Mouse (Mus musculus) spleen, embryonic (tissue): Measurements from ENCODE around the gene Tubd1.

Source experiments
- CTCF ChIA-PET: fragments of 350-600 bp; sonication (Branson Sonifier 250); formaldehyde crosslinking; loops from one replicate; lab custom pipeline; 2022; lab: Charles Lee

Tubd1 gene

GRCm38 (mm10) chr11:86582543-86583260 lies 37.9 kb downstream of the Tubd1 start:
- CTCF ChIA-PET, result no interaction called here

GRCm38 (mm10) chr11:86583313-86583825 lies 38.6 kb downstream of the Tubd1 start:
- CTCF ChIA-PET, result no interaction called here

GRCm38 (mm10) chr11:86583990-86584897 lies 39.5 kb downstream of the Tubd1 start:
- CTCF ChIA-PET, result interaction anchor here (0.5 kb wide), 1 partner anchor 12 kb away, joined by 3 read pairs; no protein-coding TSS in a partner anchor

- CTCF ChIA-PET, result interaction anchor here (0.5 kb wide), 1 partner anchor 34 kb away, joined by 3 read pairs; no protein-coding TSS in a partner anchor
Measured at GRCm38 (mm10) chr11:86584898-86585597, 40.3 kb downstream of the Tubd1 start.

GRCm38 (mm10) chr11:86585598-86585984 lies 40.8 kb downstream of the Tubd1 start:
- CTCF ChIA-PET, result interaction anchor here (0.5 to 1.6 kb wide), 2 partner anchors 11 to 33 kb away, joined by 3 to 4 read pairs; no protein-coding TSS in a partner anchor

GRCm38 (mm10) chr11:86586177-86586867 lies 41.5 kb downstream of the Tubd1 start:
- CTCF ChIA-PET, result interaction anchor here (0.7 to 1.6 kb wide), 2 partner anchors 10 to 18 kb away, joined by 4 to 10 read pairs; no protein-coding TSS in a partner anchor

- CTCF ChIA-PET, result interaction anchor here (0.7 to 1.6 kb wide), 4 partner anchors 9 to 47 kb away, joined by 4 to 8 read pairs (median 6); no protein-coding TSS in a partner anchor
Measured at GRCm38 (mm10) chr11:86586868-86587792, 42.3 kb downstream of the Tubd1 start.

GRCm38 (mm10) chr11:86587830-86588229 lies 43.0 kb downstream of the Tubd1 start:
- CTCF ChIA-PET, result interaction anchor here (0.7 to 1.1 kb wide), 4 partner anchors 9 to 48 kb away, joined by 4 to 8 read pairs (median 6); no protein-coding TSS in a partner anchor

GRCm38 (mm10) chr11:86588583-86589298 lies 44.0 kb downstream of the Tubd1 start:
- CTCF ChIA-PET, result interaction anchor here (0.7 to 1.1 kb wide), 4 partner anchors 8 to 15 kb away, joined by 3 to 5 read pairs (median 4); no protein-coding TSS in a partner anchor

- CTCF ChIA-PET, result no interaction called here
Measured at GRCm38 (mm10) chr11:86590066-86590465, 45.3 kb downstream of the Tubd1 start.

GRCm38 (mm10) chr11:86590579-86590978 lies 45.8 kb downstream of the Tubd1 start:
- CTCF ChIA-PET, result interaction anchor here (0.5 kb wide), 1 partner anchor 231 kb away, joined by 7 read pairs; no protein-coding TSS in a partner anchor

GRCm38 (mm10) chr11:86591301-86591845 lies 46.6 kb downstream of the Tubd1 start:
- CTCF ChIA-PET, result no interaction called here

GRCm38 (mm10) chr11:86591931-86592616 lies 47.3 kb downstream of the Tubd1 start:
- CTCF ChIA-PET, result interaction anchor here (1.4 kb wide), 1 partner anchor 10 kb away, joined by 3 read pairs; no protein-coding TSS in a partner anchor

GRCm38 (mm10) chr11:86592993-86593392 lies 48.2 kb downstream of the Tubd1 start:
- CTCF ChIA-PET, result interaction anchor here (0.6 to 1.4 kb wide), 2 partner anchors 11 to 16 kb away, joined by 3 to 4 read pairs; no protein-coding TSS in a partner anchor

GRCm38 (mm10) chr11:86593443-86593842 lies 48.7 kb downstream of the Tubd1 start:
- CTCF ChIA-PET, result interaction anchor here (0.6 to 1.4 kb wide), 3 partner anchors 12 to 24 kb away, joined by 3 to 4 read pairs (median 3); no protein-coding TSS in a partner anchor

- CTCF ChIA-PET, result no interaction called here
Measured at GRCm38 (mm10) chr11:86594188-86594876, 49.5 kb downstream of the Tubd1 start.
